Mouse (Mus musculus): ENCODE measurements around the gene Havcr2. TPM values are rescaled to one million over a fixed set of nuclear protein-coding genes. Genes with fewer than 3 reads are reported as not detected.

Havcr2 gene
- total and polyA plus RNA-seq, 3 experiments, result 0.27 to 0.60 TPM; not detected in 1

DNA sequence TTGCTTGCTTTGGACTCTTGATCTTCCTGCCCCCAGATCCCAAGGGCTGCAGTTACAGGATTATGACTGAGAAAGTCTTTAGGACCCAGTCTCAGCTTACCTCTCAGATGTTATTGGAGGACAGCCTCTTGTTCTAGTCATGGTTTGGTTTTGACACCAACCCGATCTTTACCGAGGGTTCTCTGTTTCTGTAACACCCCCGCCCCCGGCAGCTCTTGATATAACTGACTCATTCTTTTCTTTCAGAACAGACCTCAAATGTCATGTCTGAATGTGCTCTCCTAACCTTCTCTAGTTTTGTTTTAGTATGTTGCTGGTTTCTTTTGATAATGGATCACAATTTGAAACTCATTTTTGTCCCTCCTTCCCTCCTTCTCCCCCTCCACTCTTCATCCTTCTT lies 19.5 kb downstream of the Havcr2 start:
- dilution Hi-C loops (cut with MboI; ENCODE audit: extremely low pct_ligation_motif_present, extremely low pct_unique_long_range_greater_than_20kb, low sequenced_read_pairs), result no loop called here

DNA sequence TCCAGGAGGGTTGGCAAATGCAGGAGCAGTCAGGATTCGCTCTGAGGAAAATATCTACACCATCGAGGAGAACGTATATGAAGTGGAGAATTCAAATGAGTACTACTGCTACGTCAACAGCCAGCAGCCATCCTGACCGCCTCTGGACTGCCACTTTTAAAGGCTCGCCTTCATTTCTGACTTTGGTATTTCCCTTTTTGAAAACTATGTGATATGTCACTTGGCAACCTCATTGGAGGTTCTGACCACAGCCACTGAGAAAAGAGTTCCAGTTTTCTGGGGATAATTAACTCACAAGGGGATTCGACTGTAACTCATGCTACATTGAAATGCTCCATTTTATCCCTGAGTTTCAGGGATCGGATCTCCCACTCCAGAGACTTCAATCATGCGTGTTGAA lies 24.6 kb downstream of the Havcr2 start:
- in situ Hi-C loops (cut with MboI; ENCODE audit: low pct_ligation_motif_present, low pct_unique_long_range_greater_than_20kb, low sequenced_read_pairs), result no loop called here
- H3K27me3 ChIP-seq (replicated peaks), result peaks cover 2% of the 10 kb centered on the region
- H3K4me3 ChIP-seq (replicated peaks in 1 of 3; ENCODE audit: low read depth in 2 of 3, low read length in 2 of 3, poor library complexity in 1 of 3), result no peak overlapping the region
- no peaks in the 10 kb centered on the region for H3K79me2 ChIP-seq (replicated peaks; ENCODE audit: control insufficient read depth, extremely low read depth, insufficient read depth, poor library complexity, severe bottlenecking)
- no peak overlapping the region for H3K9ac ChIP-seq (ENCODE audit: insufficient read depth, low read depth)
- TF ChIP-seq GABPA (IDR thresholded peaks at IDR 0.05; ENCODE audit: insufficient replicate concordance, low read depth, low read length) (no peak), BHLHE40 (IDR thresholded peaks at IDR 0.05; ENCODE audit: low read depth, low read length) (no peak), RAD21 (IDR thresholded peaks at IDR 0.05; ENCODE audit: low read depth, low read length) (no peak), USF1 (IDR thresholded peaks at IDR 0.05; ENCODE audit: low read depth, low read length) (no peak), MXI1 (IDR thresholded peaks at IDR 0.05; ENCODE audit: low read depth, low read length) (no peak), POLR2A (IDR thresholded peaks at IDR 0.05; ENCODE audit: low read depth, low read length) (no peak), ZC3H11A (IDR thresholded peaks at IDR 0.05; ENCODE audit: low read depth, low read length) (no peak), ELF1 (IDR thresholded peaks at IDR 0.05; ENCODE audit: low read depth, low read length) (no peak), JUN (IDR thresholded peaks at IDR 0.05; ENCODE audit: insufficient read depth, low read depth, low read length) (no peak)
- dilution Hi-C loops (cut with MboI; ENCODE audit: extremely low pct_ligation_motif_present, extremely low pct_unique_long_range_greater_than_20kb, low sequenced_read_pairs), result no loop called here
- DNase-seq (ENCODE audit: extremely low read depth), result no peak
- peaks cover 2% of the 10 kb centered on the region for H3K9me3 ChIP-seq (replicated peaks; ENCODE audit: low read length)
- no peaks in the 10 kb centered on the region for H3K36me3 ChIP-seq (replicated peaks in 1 of 2; ENCODE audit: control insufficient read depth in 1 of 2, insufficient read depth in 1 of 2, low read length in 1 of 2)
- no peak overlapping the region for H3K4me2 ChIP-seq (ENCODE audit: insufficient read depth, low read depth, poor library complexity, severe bottlenecking)
- no peak overlapping the region for H3K27ac ChIP-seq (ENCODE audit: insufficient read depth, low read depth)
- H3K4me1 ChIP-seq (ENCODE audit: control insufficient read depth in 1 of 2, insufficient read depth in 2 of 2), result peaks cover 0 to 3% of the 10 kb centered on the region in 2 experiments; a peak in 1 of 4 replicates

More for the DNA sequence above, 19.5 kb downstream of the Havcr2 start:
- no peak overlapping the region for H3K27ac ChIP-seq (ENCODE audit: insufficient read depth, low read depth)
- no peaks in the 10 kb centered on the region for H3K36me3 ChIP-seq (replicated peaks in 1 of 2; ENCODE audit: control insufficient read depth in 1 of 2, insufficient read depth in 1 of 2, low read length in 1 of 2)
- H3K4me3 ChIP-seq (replicated peaks in 1 of 3; ENCODE audit: low read depth in 2 of 3, low read length in 2 of 3, poor library complexity in 1 of 3), result no peak overlapping the region
- peak; percentile 55 for DNase-seq (ENCODE audit: extremely low read depth)
- no peaks in the 10 kb centered on the region for H3K79me2 ChIP-seq (replicated peaks; ENCODE audit: control insufficient read depth, extremely low read depth, insufficient read depth, poor library complexity, severe bottlenecking)
- no peak overlapping the region for H3K9ac ChIP-seq (ENCODE audit: insufficient read depth, low read depth)
- peaks cover 2% of the 10 kb centered on the region for H3K9me3 ChIP-seq (replicated peaks; ENCODE audit: low read length)
- TF ChIP-seq KAT2A (IDR thresholded peaks at IDR 0.05; ENCODE audit: insufficient replicate concordance, low read length), result no peak
- no peak for TF ChIP-seq POLR2AphosphoS2 (IDR thresholded peaks at IDR 0.05; ENCODE audit: low read depth, low read length)
- no peak for TF ChIP-seq SMC3 (IDR thresholded peaks at IDR 0.05; ENCODE audit: low read depth, low read length)
- no peak for TF ChIP-seq CHD1 (IDR thresholded peaks at IDR 0.05; ENCODE audit: low read depth, low read length)
- no peak for TF ChIP-seq MXI1 (IDR thresholded peaks at IDR 0.05; ENCODE audit: low read depth, low read length)
- peak; percentile 65 for TF ChIP-seq JUN (IDR thresholded peaks at IDR 0.05; ENCODE audit: insufficient read depth, low read depth, low read length)
- TF ChIP-seq TCF12 (IDR thresholded peaks at IDR 0.05; ENCODE audit: low read depth, low read length), result 0 out of 2 replicates have a peak, but pooled peaks have one; percentile 31
- no peak for TF ChIP-seq UBTF (IDR thresholded peaks at IDR 0.05; ENCODE audit: low read depth, low read length)
- TF ChIP-seq GABPA (IDR thresholded peaks at IDR 0.05; ENCODE audit: insufficient replicate concordance, low read depth, low read length), result no peak
- no peak for TF ChIP-seq ZKSCAN1 (IDR thresholded peaks at IDR 0.05; ENCODE audit: borderline replicate concordance, low read depth, low read length)
- peak; percentile 87 for TF ChIP-seq EP300 (IDR thresholded peaks at IDR 0.05; ENCODE audit: low read length)
- TF ChIP-seq POLR2A (IDR thresholded peaks at IDR 0.05; ENCODE audit: low read depth, low read length), result no peak
- no peak; the same call in 1 of the 2 replicates for TF ChIP-seq RAD21 (IDR thresholded peaks at IDR 0.05; ENCODE audit: low read depth, low read length)
- peak; percentile 82; the same call in 1 of the 2 replicates for TF ChIP-seq RCOR1 (conservative IDR thresholded peaks at IDR 0.05; ENCODE audit: low read depth, low read length)
- peak; percentile 67 for TF ChIP-seq MAFK (IDR thresholded peaks at IDR 0.05; ENCODE audit: insufficient replicate concordance, low read length)
- no peak for TF ChIP-seq CTCF (conservative IDR thresholded peaks at IDR 0.05 in 1 of 2, IDR thresholded peaks at IDR 0.05 in 1 of 2; ENCODE audit: low read depth in 2 of 2, low read length in 2 of 2)
- TF ChIP-seq ZNF384 (IDR thresholded peaks at IDR 0.05; ENCODE audit: low read depth, low read length), result 0 out of 2 replicates have a peak, but pooled peaks have one; percentile 16
- peak; percentile 84 for TF ChIP-seq JUND (conservative IDR thresholded peaks at IDR 0.05; ENCODE audit: low read depth, low read length)
- no peak for TF ChIP-seq USF1 (IDR thresholded peaks at IDR 0.05; ENCODE audit: low read depth, low read length)
- no peak for TF ChIP-seq E2F4 (IDR thresholded peaks at IDR 0.05; ENCODE audit: insufficient replicate concordance, low read depth, low read length)
- TF ChIP-seq ELF1 (IDR thresholded peaks at IDR 0.05; ENCODE audit: low read depth, low read length), result no peak
- TF ChIP-seq MAZ (IDR thresholded peaks at IDR 0.05; ENCODE audit: low read depth, low read length), result 0 out of 2 replicates have a peak, but pooled peaks have one; percentile 68
- TF ChIP-seq USF2 (conservative IDR thresholded peaks at IDR 0.05; ENCODE audit: low read depth, low read length), result no peak
- TF ChIP-seq IRF4 (IDR thresholded peaks at IDR 0.05; ENCODE audit: low read depth, low read length), result peak; percentile 84
- TF ChIP-seq MEF2A (IDR thresholded peaks at IDR 0.05; ENCODE audit: borderline replicate concordance, low read depth, low read length), result no peak
- TF ChIP-seq CHD2 (IDR thresholded peaks at IDR 0.05; ENCODE audit: low read length), result peak; percentile 65
- TF ChIP-seq ETS1 (conservative IDR thresholded peaks at IDR 0.05; ENCODE audit: low read depth, low read length), result no peak
- peak; percentile 63 for TF ChIP-seq BHLHE40 (IDR thresholded peaks at IDR 0.05; ENCODE audit: low read depth, low read length)
- no peak for TF ChIP-seq NRF1 (IDR thresholded peaks at IDR 0.05; ENCODE audit: low read depth, low read length)
- TF ChIP-seq ZMIZ1 (IDR thresholded peaks at IDR 0.05; ENCODE audit: low read depth, low read length), result no peak
- no peak for TF ChIP-seq HCFC1 (IDR thresholded peaks at IDR 0.05; ENCODE audit: low read depth, low read length)
- H3K4me1 ChIP-seq (ENCODE audit: control insufficient read depth in 1 of 2, insufficient read depth in 2 of 2), result 0 out of 4 replicates have a peak, but pooled peaks cover 0 to 3% of the 10 kb centered on the region in 2 experiments
- H3K4me2 ChIP-seq (ENCODE audit: insufficient read depth, low read depth, poor library complexity, severe bottlenecking), result peak overlapping the region; percentile 70
- in situ Hi-C loops (cut with MboI; ENCODE audit: low pct_ligation_motif_present, low pct_unique_long_range_greater_than_20kb, low sequenced_read_pairs), result no loop called here
- peaks cover 2% of the 10 kb centered on the region for H3K27me3 ChIP-seq (replicated peaks)

Data from CH12.LX (cell line).